Mouse (Mus musculus) kidney, adult 11 months (tissue): ENCODE measurements around the gene Vmn1r163.
"Not testable (repeated sequence)": the region's sequence is repeated elsewhere in the genome, so short reads cannot be mapped to it uniquely, and the experiment has no call there.

Source experiments
- DNase-seq: peaks from one replicate; pipeline ENCODE4 v3.0.0; 2022

The Vmn1r163 gene

DNA sequence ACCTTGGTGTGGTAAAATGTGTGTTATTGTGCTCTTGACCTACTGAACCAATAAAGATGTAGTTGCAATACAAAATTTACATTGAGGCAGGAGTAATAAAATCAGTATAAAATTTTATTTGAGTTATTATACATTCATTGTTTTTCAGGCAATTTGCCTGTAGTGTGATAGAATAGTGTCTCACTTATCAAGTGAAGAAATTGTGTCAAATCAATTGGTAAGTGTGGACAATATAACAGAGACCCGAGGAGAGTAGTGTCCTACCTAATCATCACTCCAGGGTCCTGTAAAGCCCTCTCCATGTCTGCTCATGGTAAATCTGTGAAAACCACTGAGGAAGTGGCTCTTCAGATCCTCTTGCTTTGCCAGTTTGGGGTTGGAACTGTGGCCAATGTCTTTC lies at the start of gene Vmn1r163:
Gene Vmn1r163 (plus strand): TSS at position 301 of the 400 bp plus-strand sequence.
- DNase-seq: not testable (repeated sequence)

GRCm38 (mm10) chr7:23019823-23020222 lies 35.5 kb upstream of the Vmn1r163 start, which contains the start of gene Gm4216:
Gene Gm4216 (minus strand): TSS chr7:23019923.
- DNase-seq: not testable (repeated sequence)

DNA sequence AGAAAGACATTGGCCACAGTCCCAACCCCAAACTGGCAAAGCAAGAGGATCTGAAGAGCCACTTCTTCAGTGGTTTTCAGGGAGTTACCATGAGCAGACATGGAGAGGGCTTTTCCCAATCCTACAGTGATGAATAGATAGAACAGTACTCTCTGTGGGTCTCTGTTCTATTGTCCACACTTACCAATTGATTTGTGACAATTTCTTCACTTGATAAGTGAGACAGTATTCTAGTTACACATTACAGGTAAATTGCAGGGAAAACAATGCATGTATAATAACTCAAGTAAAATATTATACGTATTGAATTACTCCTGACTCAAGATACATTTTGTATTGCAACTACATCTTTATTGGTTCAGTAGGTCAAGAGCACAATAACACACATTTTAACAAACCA lies 12.0 kb downstream of the Vmn1r163 start, which contains the start of gene Gm8720:
Gene Gm8720 (minus strand): TSS at position 101 of the 400 bp plus-strand sequence.
- DNase-seq: not testable (repeated sequence)
